In genomic region chr11:49101500-49101899, GRCm38 (mm10) we compare ENCODE assay signal across 20 mouse cellular contexts. TPM values are rescaled to one million over a fixed set of nuclear protein-coding genes. Genes with fewer than 3 reads are reported as not detected.
DNase-seq lines count a peak whose midpoint lies in the region; ATAC-seq and TF ChIP-seq lines count a peak whose summit lies in the region.
"Had no signal": no experiment of that assay in that cellular context is flagged by ENCODE, and none has a peak within 500 bp of the region (broad histone marks: within the 10 kb centered on the region; RNA-seq: fewer than 3 reads in every experiment).

No protein-coding gene starts in this region.

- TF ChIP-seq POLR2A in lung, adult 2 months (IDR thresholded peaks at IDR 0.05; ENCODE audit: borderline replicate concordance, extremely low read depth, low read depth, low read length): no peak

- DNase-seq in hindbrain, embryonic 11.5 days (ENCODE audit: low spot score): no peak
- peak; percentile 60 for DNase-seq in G1E (ENCODE audit: low spot score)
- DNase-seq in induced T-regulatory cell, adult 2 months (ENCODE audit: low read depth): peak; percentile 21
- peak; percentile 69 for DNase-seq in thymus, postnatal 0 days (ENCODE audit: low spot score)
- DNase-seq in cerebellum, postnatal 4 days (ENCODE audit: low spot score in 2 of 2): no peak
- DNase-seq in lung, adult 2 months: no peak
- DNase-seq in frontal cortex, postnatal 25 days (ENCODE audit: low spot score in 2 of 2): no peak
- DNase-seq: cerebellum, adult 18-20 months; gastrocnemius, postnatal 10 days; kidney, adult 11 months; kidney, postnatal 4 days had no signal

- 49% methylated on average over 5 of the region's 5 CpGs for WGBS in hindbrain, embryonic 11.5 days
- WGBS in hindbrain, embryonic 12.5 days: 52% methylated on average over 5 of the region's 5 CpGs
- WGBS in lung, adult 2 months: 38% methylated on average over 5 of the region's 5 CpGs

- H3K27ac ChIP-seq in hindbrain, embryonic 11.5 days (ENCODE audit: low read depth, low read length): no peak overlapping the region
- no peak overlapping the region for H3K27ac ChIP-seq in hindbrain, embryonic 12.5 days
- H3K27ac ChIP-seq: forebrain, embryonic 15.5 days; heart, embryonic 13.5 days; hindbrain, embryonic 13.5 days; midbrain, embryonic 12.5 days had no signal

- H3K36me3 ChIP-seq in hindbrain, embryonic 11.5 days (ENCODE audit: control insufficient read depth, insufficient read depth, low read length): no peaks in the 10 kb centered on the region
- H3K36me3 ChIP-seq in hindbrain, embryonic 12.5 days: no peaks in the 10 kb centered on the region
- H3K36me3 ChIP-seq in G1E (replicated peaks): peaks cover 37% of the 10 kb centered on the region
- H3K36me3 ChIP-seq: forebrain, embryonic 15.5 days; heart, embryonic 13.5 days; hindbrain, embryonic 13.5 days; midbrain, embryonic 12.5 days had no signal

- no peaks in the 10 kb centered on the region for H3K27me3 ChIP-seq in hindbrain, embryonic 11.5 days (ENCODE audit: control insufficient read depth, insufficient read depth, low read length)
- H3K27me3 ChIP-seq in hindbrain, embryonic 12.5 days: no peaks in the 10 kb centered on the region; the same call in 1 of the 2 replicates
- H3K27me3 ChIP-seq in G1E (ENCODE audit: insufficient read depth, low read length): no peaks in the 10 kb centered on the region
- H3K27me3 ChIP-seq: forebrain, embryonic 15.5 days; heart, embryonic 13.5 days; hindbrain, embryonic 13.5 days; midbrain, embryonic 12.5 days had no signal

- TF ChIP-seq CTCF in G1E (IDR thresholded peaks at IDR 0.05; ENCODE audit: low read depth, low read length): no peak
- no peak for TF ChIP-seq CTCF in lung, adult 2 months (IDR thresholded peaks at IDR 0.05; ENCODE audit: insufficient read depth, low read length)

- no peak overlapping the region for H3K9ac ChIP-seq in hindbrain, embryonic 11.5 days (ENCODE audit: low read depth, low read length)
- no peak overlapping the region for H3K9ac ChIP-seq in hindbrain, embryonic 12.5 days
- H3K9ac ChIP-seq: forebrain, embryonic 15.5 days; heart, embryonic 13.5 days; hindbrain, embryonic 13.5 days; midbrain, embryonic 12.5 days had no signal

- peak; percentile 8; the same call in 1 of the 2 replicates for ATAC-seq in hindbrain, embryonic 11.5 days (ENCODE audit: low FRiP score)
- no peak for ATAC-seq in hindbrain, embryonic 12.5 days (ENCODE audit: low FRiP score)
- ATAC-seq in G1E (ENCODE audit: extremely low read depth, insufficient number of reproducible peaks, low FRiP score, poor library complexity, severe bottlenecking): peak; percentile 64
- ATAC-seq: forebrain, embryonic 15.5 days had no signal

- no peak overlapping the region for H3K4me2 ChIP-seq in hindbrain, embryonic 11.5 days (replicated peaks; ENCODE audit: low read depth, low read length)
- H3K4me2 ChIP-seq in hindbrain, embryonic 12.5 days (replicated peaks): no peak overlapping the region
- H3K4me2 ChIP-seq: forebrain, embryonic 15.5 days; heart, embryonic 13.5 days; hindbrain, embryonic 13.5 days; midbrain, embryonic 12.5 days had no signal

- H3K9me3 ChIP-seq in hindbrain, embryonic 11.5 days (ENCODE audit: control insufficient read depth, low read length): no peaks in the 10 kb centered on the region
- H3K9me3 ChIP-seq in hindbrain, embryonic 12.5 days (replicated peaks): no peaks in the 10 kb centered on the region
- no peaks in the 10 kb centered on the region for H3K9me3 ChIP-seq in G1E (replicated peaks)
- H3K9me3 ChIP-seq: forebrain, embryonic 15.5 days; heart, embryonic 13.5 days; hindbrain, embryonic 13.5 days; midbrain, embryonic 12.5 days had no signal

- H3K4me3 ChIP-seq in hindbrain, embryonic 11.5 days (ENCODE audit: low read depth, low read length): no peak overlapping the region
- no peak overlapping the region for H3K4me3 ChIP-seq in hindbrain, embryonic 12.5 days
- peak overlapping the region; percentile 67 for H3K4me3 ChIP-seq in G1E (ENCODE audit: low read depth, low read length)
- H3K4me3 ChIP-seq in lung, adult 2 months (replicated peaks; ENCODE audit: extremely low read depth, low read depth, low read length): no peak overlapping the region
- H3K4me3 ChIP-seq: forebrain, embryonic 15.5 days; heart, embryonic 13.5 days; hindbrain, embryonic 13.5 days; midbrain, embryonic 12.5 days had no signal

- H3K4me1 ChIP-seq in hindbrain, embryonic 11.5 days (replicated peaks; ENCODE audit: control insufficient read depth, insufficient read depth, low read length): no peaks in the 10 kb centered on the region
- no peaks in the 10 kb centered on the region for H3K4me1 ChIP-seq in hindbrain, embryonic 12.5 days
- peaks cover 63% of the 10 kb centered on the region for H3K4me1 ChIP-seq in G1E (ENCODE audit: insufficient read depth, low read depth, low read length)
- peaks cover 5% of the 10 kb centered on the region for H3K4me1 ChIP-seq in lung, adult 2 months (ENCODE audit: control insufficient read depth, insufficient read depth, low read length)
- H3K4me1 ChIP-seq: forebrain, embryonic 15.5 days; hindbrain, embryonic 13.5 days had no signal

RNA-seq across cellular contexts. Expression of gene Olfr1396, which starts 13.2 kb away (rescaled TPM):
- not detected in 2 replicates for polyA plus RNA-seq in hindbrain, embryonic 11.5 days (2014; fragmentation: Nextera tagmentation; extraction: Ambion mirVana)
- polyA plus RNA-seq in hindbrain, embryonic 12.5 days (2016; fragmentation: Nextera tagmentation; extraction: Ambion mirVana): not detected in 2 replicates
- total RNA-seq in G1E (2014; fragmentation: Nextera tagmentation) (not detected in 2 replicates), G1E (2017) (0.06 and 0.11 TPM in 2 replicates)
- not detected in 2 replicates for polyA plus RNA-seq in G1E (2012)
- 0.10 and 0.16 TPM in 2 replicates for polyA plus RNA-seq in thymus, postnatal 0 days (2015; fragmentation: Nextera tagmentation; extraction: Ambion mirVana)
- polyA plus RNA-seq in lung, adult 2 months (2012; rRNA removed): 0.17 and 0.26 TPM in 2 replicates
- total RNA-seq: gastrocnemius, postnatal 10 days had no signal
- polyA plus RNA-seq: brain, embryonic 14.5 days; forebrain, embryonic 15.5 days; heart, embryonic 13.5 days; hindbrain, embryonic 13.5 days; lung, embryonic 16.5 days; midbrain, embryonic 12.5 days; neural tube, embryonic 11.5 days had no signal

RNA-seq across cellular contexts. Expression of gene Ifi47, which starts 25.1 kb away (rescaled TPM):
- polyA plus RNA-seq in hindbrain, embryonic 11.5 days (2014; fragmentation: Nextera tagmentation; extraction: Ambion mirVana): 0.20 and 0.71 TPM in 2 replicates
- polyA plus RNA-seq in hindbrain, embryonic 12.5 days (2016; fragmentation: Nextera tagmentation; extraction: Ambion mirVana): 0.46 and 0.66 TPM in 2 replicates
- total RNA-seq in G1E (2014; fragmentation: Nextera tagmentation): 16.5 and 25.1 TPM in 2 replicates
- total RNA-seq in G1E (2017): 31.6 and 32.2 TPM in 2 replicates
- 0.81 and 0.99 TPM in 2 replicates for polyA plus RNA-seq in G1E (2012)
- polyA plus RNA-seq in thymus, postnatal 0 days (2015; fragmentation: Nextera tagmentation; extraction: Ambion mirVana): 87.1 and 88.7 TPM in 2 replicates
- 7.4 and 12.7 TPM in 2 replicates for polyA plus RNA-seq in lung, adult 2 months (2012; rRNA removed)

RNA-seq across cellular contexts. Expression of gene Tgtp2, which starts 37.5 kb away (rescaled TPM):
- not detected in 2 replicates for polyA plus RNA-seq in hindbrain, embryonic 11.5 days (2014; fragmentation: Nextera tagmentation; extraction: Ambion mirVana)
- not detected in 2 replicates for polyA plus RNA-seq in hindbrain, embryonic 12.5 days (2016; fragmentation: Nextera tagmentation; extraction: Ambion mirVana)
- 8.3 and 10.0 TPM in 2 replicates for total RNA-seq in G1E (2014; fragmentation: Nextera tagmentation)
- total RNA-seq in G1E (2017): 23.1 and 25.2 TPM in 2 replicates
- 0.20 and 0.26 TPM in 2 replicates for polyA plus RNA-seq in G1E (2012)
- 58.7 and 59.3 TPM in 2 replicates for polyA plus RNA-seq in thymus, postnatal 0 days (2015; fragmentation: Nextera tagmentation; extraction: Ambion mirVana)
- polyA plus RNA-seq in lung, adult 2 months (2012; rRNA removed): 10.5 and 17.6 TPM in 2 replicates
- total RNA-seq: gastrocnemius, postnatal 10 days had no signal
- polyA plus RNA-seq: forebrain, embryonic 15.5 days; hindbrain, embryonic 13.5 days; neural tube, embryonic 11.5 days had no signal

RNA-seq across cellular contexts. Expression of gene Olfr1395, which starts 40.6 kb away (rescaled TPM):
- not detected in 2 replicates for polyA plus RNA-seq in hindbrain, embryonic 11.5 days (2014; fragmentation: Nextera tagmentation; extraction: Ambion mirVana)
- not detected in 2 replicates for polyA plus RNA-seq in hindbrain, embryonic 12.5 days (2016; fragmentation: Nextera tagmentation; extraction: Ambion mirVana)
- total RNA-seq in G1E (2014; fragmentation: Nextera tagmentation): not detected in 2 replicates
- 0.06 and 0.16 TPM in 2 replicates for total RNA-seq in G1E (2017)
- polyA plus RNA-seq in G1E (2012): not detected in 2 replicates
- not detected in 2 replicates for polyA plus RNA-seq in thymus, postnatal 0 days (2015; fragmentation: Nextera tagmentation; extraction: Ambion mirVana)
- not detected in 2 replicates for polyA plus RNA-seq in lung, adult 2 months (2012; rRNA removed)
- total RNA-seq: gastrocnemius, postnatal 10 days had no signal
- polyA plus RNA-seq: brain, embryonic 14.5 days; forebrain, embryonic 15.5 days; heart, embryonic 13.5 days; hindbrain, embryonic 13.5 days; limb, embryonic 14.5 days; lung, embryonic 16.5 days; midbrain, embryonic 12.5 days; neural tube, embryonic 11.5 days had no signal

RNA-seq across cellular contexts. Expression of gene 9930111J21Rik2, which starts 50.5 kb away (rescaled TPM):
- polyA plus RNA-seq in hindbrain, embryonic 11.5 days (2014; fragmentation: Nextera tagmentation; extraction: Ambion mirVana): 0.11 and 0.42 TPM in 2 replicates
- 0.22 and 0.57 TPM in 2 replicates for polyA plus RNA-seq in hindbrain, embryonic 12.5 days (2016; fragmentation: Nextera tagmentation; extraction: Ambion mirVana)
- total RNA-seq in G1E (2014; fragmentation: Nextera tagmentation) (4.6 and 7.8 TPM in 2 replicates), G1E (2017) (2.9 and 4.1 TPM in 2 replicates)
- 0.04 and 0.07 TPM in 2 replicates for polyA plus RNA-seq in G1E (2012)
- polyA plus RNA-seq in thymus, postnatal 0 days (2015; fragmentation: Nextera tagmentation; extraction: Ambion mirVana): 1.1 and 1.5 TPM in 2 replicates
- 3.6 and 5.3 TPM in 2 replicates for polyA plus RNA-seq in lung, adult 2 months (2012; rRNA removed)

Comparison
In these comparisons a context has a peak if more than half of its experiments do, and no peak if none do; other contexts are left out.
1. DNase-seq: peak in G1E (single experiment), induced T-regulatory cell, adult 2 months (single experiment) and thymus, postnatal 0 days (single experiment); none in hindbrain, embryonic 11.5 days (single experiment), cerebellum, postnatal 4 days (0 of 2), lung, adult 2 months (single experiment) and frontal cortex, postnatal 25 days (0 of 2).